Mouse (Mus musculus): Measurements from ENCODE around the gene Irx5.

Gene Irx5

GRCm38 (mm10) chr8:92360083-92360861 is 2.8 kb downstream of the Irx5 start:
- DNase-seq (ENCODE audit: low read depth, low spot score) = no peak

DNA sequence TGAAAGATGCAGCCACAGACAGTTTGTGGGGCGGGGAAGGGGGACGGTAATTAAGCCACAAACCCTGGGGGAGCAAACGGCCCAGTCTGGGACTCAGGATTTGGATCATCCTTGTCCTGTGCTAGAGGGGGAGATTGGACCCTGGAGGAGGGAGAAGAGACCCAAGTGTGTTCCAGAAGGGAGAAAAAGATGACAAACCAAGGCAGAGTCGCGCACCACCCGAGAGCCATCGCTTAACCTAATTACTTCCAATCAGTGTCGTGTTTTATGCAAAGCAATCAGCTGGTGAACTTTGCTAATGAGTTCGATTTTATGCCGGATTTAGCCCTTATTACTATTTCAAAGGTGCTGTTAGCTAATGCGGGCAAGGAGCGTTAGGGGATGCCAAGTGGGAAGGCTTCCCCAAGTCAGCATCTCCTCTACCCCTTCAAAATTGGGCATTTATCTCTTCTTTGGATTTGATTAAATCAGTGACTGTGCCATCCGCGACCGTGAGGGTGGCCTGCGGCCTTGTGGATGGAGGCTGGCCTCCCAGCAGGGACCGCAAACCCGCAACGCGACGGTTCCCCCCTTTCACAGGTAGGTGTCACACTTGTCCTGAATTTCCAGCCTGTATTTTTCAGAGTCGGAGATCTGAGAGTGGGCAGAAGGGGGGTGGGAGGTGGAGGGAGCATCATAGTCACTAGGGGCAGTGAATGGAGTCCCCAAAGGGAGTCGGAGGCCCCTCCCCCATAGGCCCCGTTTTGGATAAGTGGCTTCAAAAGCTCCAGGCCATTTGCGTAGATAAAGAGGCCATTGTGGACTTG is 4.3 kb downstream of the Irx5 start:
- no peak for DNase-seq (ENCODE audit: low read depth, low spot score)

GRCm38 (mm10) chr8:92362396-92363115 is 5.1 kb downstream of the Irx5 start:
- DNase-seq (ENCODE audit: low read depth, low spot score) = no peak

DNA sequence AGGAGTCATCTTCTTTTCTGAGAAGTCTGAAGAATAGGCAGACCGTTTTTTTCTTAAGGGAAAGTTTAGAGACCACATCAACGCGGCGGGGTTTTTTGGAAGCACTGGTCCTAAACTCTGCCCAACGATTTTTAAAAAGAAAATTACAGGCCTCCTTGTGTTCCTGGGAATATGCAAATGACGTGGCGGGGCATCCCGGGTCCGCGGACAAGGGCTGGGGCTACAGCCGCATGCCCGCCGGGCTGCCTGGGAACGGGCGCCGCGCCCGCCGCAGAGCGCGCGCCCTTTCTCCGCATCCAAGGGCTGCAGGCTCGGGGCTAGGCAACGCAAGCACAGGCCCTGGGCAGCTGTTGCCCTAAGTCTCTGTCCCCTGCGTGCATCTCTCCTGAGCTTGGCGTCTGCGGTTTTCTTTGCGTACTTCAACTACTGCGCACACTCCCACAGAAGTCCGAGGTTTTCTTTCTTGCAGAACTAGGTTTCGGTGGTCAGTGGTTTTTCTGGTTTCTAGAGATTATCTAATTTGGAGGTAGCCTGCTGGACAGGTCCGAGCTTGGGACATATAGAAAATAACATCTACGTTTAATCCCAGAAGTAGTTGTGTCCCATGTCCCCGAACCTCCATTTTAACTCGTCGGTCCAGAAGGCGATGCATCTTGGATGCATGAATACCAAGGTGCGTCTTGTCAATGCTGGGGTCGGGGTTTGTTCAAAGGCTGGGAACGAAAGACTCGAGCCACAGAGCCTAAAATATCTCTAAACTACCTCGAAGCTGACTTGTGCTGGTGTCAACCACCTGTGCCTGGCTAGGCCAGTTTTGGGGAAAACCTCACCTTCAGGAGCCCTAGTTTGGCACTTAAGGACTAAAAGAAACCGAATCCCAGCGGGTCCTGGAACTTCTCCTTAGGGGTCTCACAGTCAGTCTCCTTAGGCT is 6.1 kb downstream of the Irx5 start:
- DNase-seq (ENCODE audit: low read depth, low spot score) = no peak

- peak; percentile 68 for DNase-seq (ENCODE audit: low read depth, low spot score)
Observed at GRCm38 (mm10) chr8:92364148-92364775, 6.8 kb downstream of the Irx5 start.

DNA sequence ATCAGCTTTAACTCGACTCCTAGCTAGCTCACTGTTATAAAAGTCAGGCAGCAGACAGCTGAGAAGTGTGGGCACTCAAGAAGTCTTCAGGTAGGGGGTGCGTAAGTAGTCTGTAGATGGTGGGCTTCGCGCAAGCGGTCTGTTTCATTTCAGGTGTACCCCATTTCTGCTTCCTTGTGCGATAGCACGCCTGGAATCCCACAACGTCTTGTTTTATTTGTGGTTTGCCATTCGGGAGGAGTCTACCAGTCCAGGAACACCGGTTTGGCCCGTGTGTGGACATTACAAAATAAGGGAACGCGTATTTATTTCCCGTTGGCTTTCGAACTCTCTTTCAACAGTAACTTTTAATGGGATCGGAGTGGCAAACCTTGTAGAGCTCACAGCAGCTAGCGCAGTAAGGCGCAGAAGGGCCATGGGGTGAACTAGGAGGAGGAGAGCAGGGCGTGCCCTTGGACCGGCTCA is 7.4 kb downstream of the Irx5 start:
- no peak for DNase-seq (ENCODE audit: low read depth, low spot score)

- DNase-seq (ENCODE audit: low read depth, low spot score) = no peak
Observed at GRCm38 (mm10) chr8:92365241-92365943, 8.0 kb downstream of the Irx5 start.

DNA sequence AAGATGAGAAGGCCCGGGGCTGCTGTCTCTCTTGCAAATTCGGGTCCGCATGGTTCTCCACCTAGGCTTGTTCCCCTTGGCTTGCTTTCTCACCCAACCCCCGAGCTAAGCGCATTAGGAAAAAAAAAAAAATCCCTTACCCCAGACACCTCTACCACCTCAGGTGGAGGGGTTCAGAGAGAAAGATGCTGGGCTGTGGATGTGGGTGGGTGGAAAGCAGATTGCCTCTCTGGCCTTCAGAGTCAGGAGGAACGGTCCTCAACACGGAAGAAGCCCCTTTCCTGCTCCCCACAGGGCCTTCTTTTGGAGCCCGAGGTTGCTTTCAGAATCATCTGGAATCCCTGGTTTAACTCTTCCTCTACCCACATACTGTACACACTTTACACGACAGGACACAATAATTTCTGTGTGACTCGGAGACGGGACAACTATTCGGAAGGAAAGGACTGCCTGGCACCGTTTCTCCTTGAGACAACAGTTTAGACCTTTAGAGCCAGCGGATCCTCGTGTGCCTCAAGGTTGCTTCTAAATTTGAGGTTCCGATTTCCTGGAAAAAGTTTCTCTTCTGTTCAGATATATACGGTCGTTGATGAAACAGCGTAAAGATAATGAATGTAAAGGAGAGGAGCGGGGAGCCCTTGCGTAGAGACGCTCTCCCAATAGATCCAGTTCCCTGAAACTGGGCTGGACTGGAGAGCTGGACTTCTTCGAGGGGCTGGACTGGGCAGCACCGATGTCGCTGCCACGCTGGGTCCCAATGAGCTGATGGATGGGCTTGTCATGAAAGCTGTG is 8.7 kb downstream of the Irx5 start:
- DNase-seq (ENCODE audit: low read depth, low spot score) = no peak

GRCm38 (mm10) chr8:92366736-92367267 is 9.4 kb downstream of the Irx5 start:
- peak; percentile 52 for DNase-seq (ENCODE audit: low read depth, low spot score)

- DNase-seq (ENCODE audit: low read depth, low spot score) = no peak
Observed at GRCm38 (mm10) chr8:92379524-92379923, 22.1 kb downstream of the Irx5 start.

- DNase-seq (ENCODE audit: low read depth, low spot score) = peak; percentile 21
Observed at GRCm38 (mm10) chr8:92380571-92380970, 23.1 kb downstream of the Irx5 start.

GRCm38 (mm10) chr8:92387893-92388292 is 30.5 kb downstream of the Irx5 start:
- DNase-seq (ENCODE audit: low read depth, low spot score) = no peak

GRCm38 (mm10) chr8:92404218-92404617 is 46.8 kb downstream of the Irx5 start:
- no peak for DNase-seq (ENCODE audit: low read depth, low spot score)

DNA sequence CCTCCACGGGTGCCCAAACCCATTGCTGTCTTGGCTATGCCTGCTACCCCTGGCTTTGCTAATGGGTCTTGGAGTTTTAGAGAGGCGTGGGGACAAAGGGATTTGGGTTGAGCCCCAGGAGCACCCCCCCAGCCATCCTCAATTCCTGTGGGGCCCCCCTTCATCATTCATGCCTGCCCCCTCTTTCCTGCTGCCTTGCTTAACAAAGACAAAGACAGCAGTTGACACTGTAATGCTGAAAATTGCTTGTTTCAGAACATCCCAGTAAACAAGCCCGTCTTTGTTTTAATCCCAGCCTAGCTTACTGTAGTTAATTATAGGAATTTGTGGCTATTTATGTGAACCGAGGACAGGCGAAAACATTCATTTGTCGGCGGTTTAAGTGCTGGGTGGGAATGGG is 50.7 kb downstream of the Irx5 start:
- no peak for DNase-seq (ENCODE audit: low read depth, low spot score)

DNA sequence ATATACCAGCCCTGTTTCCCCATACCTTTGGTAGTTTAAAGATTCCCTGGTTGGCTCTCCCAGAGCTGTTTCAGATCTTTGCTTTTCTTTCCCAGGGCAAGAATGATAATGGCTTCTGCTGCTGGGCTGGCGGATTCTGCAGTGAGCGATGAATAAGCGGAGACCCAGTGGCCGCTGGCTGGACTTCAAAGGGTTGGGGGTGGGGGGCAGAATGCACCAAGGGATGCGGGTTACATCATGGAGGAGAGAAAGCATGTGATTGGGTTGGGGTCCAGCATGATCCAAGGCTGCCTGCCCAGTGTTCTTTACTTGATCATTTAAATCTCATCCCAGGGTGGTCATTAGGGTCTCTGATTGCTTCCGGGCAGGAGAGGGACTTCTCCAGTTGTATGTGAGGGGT is 56.2 kb downstream of the Irx5 start:
- DNase-seq (ENCODE audit: low read depth, low spot score) = no peak

GRCm38 (mm10) chr8:92420666-92421065 is 63.2 kb downstream of the Irx5 start:
- no peak for DNase-seq (ENCODE audit: low read depth, low spot score)

Data from CD4-positive, CD25-positive, alpha-beta regulatory T cell, adult 2 months (primary cell).